Mouse (Mus musculus): ENCODE data around the gene Dock1.

Dock1 gene

GRCm38 (mm10) chr7:135194190-135194589 is 523.7 kb downstream of the Dock1 start:
- DNase-seq = no peak

- DNase-seq = no peak
Observed at GRCm38 (mm10) chr7:135195631-135196030, 525.2 kb downstream of the Dock1 start.

GRCm38 (mm10) chr7:135196828-135197227 is 526.4 kb downstream of the Dock1 start:
- no peak for DNase-seq

- DNase-seq = peak; percentile 24 to 31
Observed at GRCm38 (mm10) chr7:135203920-135204319, 533.5 kb downstream of the Dock1 start.

- DNase-seq = no peak
Observed at GRCm38 (mm10) chr7:135205111-135205510, 534.7 kb downstream of the Dock1 start.

- no peak for DNase-seq
Observed at GRCm38 (mm10) chr7:135208947-135209567, 538.6 kb downstream of the Dock1 start.

GRCm38 (mm10) chr7:135210296-135210695 is 539.8 kb downstream of the Dock1 start:
- no peak for DNase-seq

- DNase-seq = peak; percentile 31 to 41
Observed at GRCm38 (mm10) chr7:135210831-135211230, 540.4 kb downstream of the Dock1 start.

- DNase-seq = no peak
Observed at GRCm38 (mm10) chr7:135212505-135212904, 542.1 kb downstream of the Dock1 start.

GRCm38 (mm10) chr7:135221475-135221874 is 551.0 kb downstream of the Dock1 start:
- DNase-seq = no peak

All from cerebellum, postnatal 14 days (tissue).